Mouse (Mus musculus) mouse trophoblast stem cell (cell line): ENCODE measurements around the gene Gpbar1.

Experiments
- in situ Hi-C, 2 experiments: fragments of 300-500 bp; cut with MseI, MboI; formaldehyde crosslinking; loops; 2 replicates in 1 of 2; 3 replicates in 1 of 2; pipeline ENCODE4 v1.15.1; 2025

Gene Gpbar1

GRCm38 (mm10) chr1:74295456-74296171 lies 17.3 kb downstream of the Gpbar1 start:
- in situ Hi-C loops: no loop called here

DNA sequence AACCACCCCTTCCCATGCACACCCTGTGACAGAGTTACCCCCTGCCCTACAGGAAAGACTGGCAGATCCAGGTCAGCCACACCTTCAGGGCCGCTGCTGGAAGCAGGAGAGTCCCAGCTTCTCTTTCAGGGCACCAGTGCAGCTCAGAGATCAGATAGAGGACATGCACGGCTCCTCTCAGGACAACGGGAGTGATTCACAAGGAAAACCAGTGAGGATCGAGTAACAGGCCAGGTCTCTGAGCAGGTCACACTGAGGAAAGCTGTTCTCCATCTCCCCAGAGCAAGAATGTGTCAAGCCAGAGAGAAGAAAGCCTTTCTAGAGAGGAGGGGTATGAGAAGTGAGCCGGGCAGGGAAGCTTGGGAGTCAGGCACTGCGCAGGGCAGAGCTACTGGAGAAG lies 18.1 kb downstream of the Gpbar1 start:
- in situ Hi-C loops: no loop called here

DNA sequence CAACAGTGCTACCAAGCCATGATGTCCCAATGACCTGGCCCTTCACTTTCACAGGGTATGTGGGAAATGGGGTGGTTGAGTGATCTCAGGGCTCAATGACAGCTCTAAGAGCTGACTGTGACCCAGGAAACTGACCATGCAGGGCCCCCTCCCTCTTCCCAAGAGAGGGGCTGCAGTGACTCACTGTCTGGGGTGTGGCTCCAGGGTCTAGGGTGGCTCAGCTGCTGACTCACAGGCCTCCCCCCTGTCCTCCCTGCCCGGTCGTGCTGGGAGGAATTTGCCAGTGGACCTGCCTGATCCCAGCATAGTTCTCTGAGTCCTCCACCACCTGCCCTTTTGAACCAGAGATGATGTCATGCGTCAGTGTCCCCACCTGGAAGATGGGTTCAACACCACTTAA lies 18.9 kb downstream of the Gpbar1 start:
- in situ Hi-C loops: no loop called here

DNA sequence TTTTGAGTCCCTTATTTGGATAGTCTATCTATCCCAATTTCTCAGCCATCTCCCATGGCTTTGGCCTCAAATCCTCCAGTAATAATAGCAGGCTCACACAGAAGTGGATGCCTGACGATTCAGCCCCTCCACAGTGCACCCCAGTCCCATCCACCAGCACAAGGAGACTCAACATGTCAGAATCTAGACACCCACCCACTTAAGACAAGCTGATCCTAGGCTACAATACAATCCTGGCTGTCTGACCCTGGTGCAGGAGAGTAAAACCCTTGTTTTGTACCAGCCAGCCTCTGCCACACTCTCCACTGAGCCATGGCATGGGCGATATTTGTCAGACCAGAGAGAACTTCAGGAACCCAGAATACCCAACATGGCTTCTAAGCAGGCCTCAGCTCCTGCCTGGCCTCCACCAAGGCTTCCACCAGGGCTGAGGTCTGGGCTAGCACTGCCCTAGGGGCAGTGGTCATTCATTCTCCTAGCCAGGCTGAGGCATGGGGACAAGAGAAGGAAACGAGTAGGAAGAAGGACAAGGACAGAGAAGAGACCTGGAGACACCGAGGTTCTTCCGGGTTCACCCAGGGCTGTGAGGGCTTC lies 19.9 kb downstream of the Gpbar1 start:
- in situ Hi-C loops: no loop called here

- in situ Hi-C loops: no loop called here
These were observed 20.6 kb downstream of the Gpbar1 start for GRCm38 (mm10) chr1:74298996-74299395.

DNA sequence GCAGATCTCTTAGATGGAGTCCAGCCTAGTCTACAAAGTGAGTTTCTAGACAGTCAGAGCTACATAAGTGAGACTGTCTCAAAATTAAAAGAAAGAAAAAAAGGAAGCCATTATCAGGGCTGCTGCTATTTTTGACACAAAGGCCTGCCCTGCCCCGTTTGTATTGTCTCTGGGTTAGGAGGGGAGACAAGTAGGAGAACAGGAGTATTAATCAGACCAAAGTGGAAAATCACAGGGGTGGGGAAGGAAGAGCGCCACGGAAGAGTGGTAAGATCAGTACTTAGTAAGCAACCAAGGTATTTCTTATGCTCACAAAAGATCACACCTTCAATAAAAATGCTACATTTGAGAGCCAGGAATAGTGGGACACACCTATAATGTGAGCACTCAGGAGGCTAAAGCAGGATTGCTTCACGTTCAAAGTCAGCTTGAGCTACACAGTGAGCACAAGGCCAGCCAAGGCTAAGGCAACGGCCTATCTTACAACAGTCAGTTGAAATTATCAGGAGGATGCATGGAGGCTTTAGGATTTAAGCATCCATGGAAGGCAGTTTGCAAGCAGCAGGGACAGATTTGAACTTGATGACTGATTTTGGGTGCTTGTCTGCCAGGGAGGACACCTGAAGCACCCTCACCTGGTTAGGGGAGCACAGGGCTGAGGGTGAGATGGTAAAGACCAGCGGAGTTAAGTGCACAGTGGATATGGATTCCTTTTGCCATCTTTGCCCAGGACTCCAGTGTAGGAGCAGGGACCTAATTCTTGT lies 22.2 kb downstream of the Gpbar1 start:
- in situ Hi-C loops: no loop called here

GRCm38 (mm10) chr1:74302229-74302628 lies 23.9 kb downstream of the Gpbar1 start:
- in situ Hi-C loops: no loop called here

- in situ Hi-C loops: no loop called here
These were observed 24.5 kb downstream of the Gpbar1 start for GRCm38 (mm10) chr1:74302835-74303234.

DNA sequence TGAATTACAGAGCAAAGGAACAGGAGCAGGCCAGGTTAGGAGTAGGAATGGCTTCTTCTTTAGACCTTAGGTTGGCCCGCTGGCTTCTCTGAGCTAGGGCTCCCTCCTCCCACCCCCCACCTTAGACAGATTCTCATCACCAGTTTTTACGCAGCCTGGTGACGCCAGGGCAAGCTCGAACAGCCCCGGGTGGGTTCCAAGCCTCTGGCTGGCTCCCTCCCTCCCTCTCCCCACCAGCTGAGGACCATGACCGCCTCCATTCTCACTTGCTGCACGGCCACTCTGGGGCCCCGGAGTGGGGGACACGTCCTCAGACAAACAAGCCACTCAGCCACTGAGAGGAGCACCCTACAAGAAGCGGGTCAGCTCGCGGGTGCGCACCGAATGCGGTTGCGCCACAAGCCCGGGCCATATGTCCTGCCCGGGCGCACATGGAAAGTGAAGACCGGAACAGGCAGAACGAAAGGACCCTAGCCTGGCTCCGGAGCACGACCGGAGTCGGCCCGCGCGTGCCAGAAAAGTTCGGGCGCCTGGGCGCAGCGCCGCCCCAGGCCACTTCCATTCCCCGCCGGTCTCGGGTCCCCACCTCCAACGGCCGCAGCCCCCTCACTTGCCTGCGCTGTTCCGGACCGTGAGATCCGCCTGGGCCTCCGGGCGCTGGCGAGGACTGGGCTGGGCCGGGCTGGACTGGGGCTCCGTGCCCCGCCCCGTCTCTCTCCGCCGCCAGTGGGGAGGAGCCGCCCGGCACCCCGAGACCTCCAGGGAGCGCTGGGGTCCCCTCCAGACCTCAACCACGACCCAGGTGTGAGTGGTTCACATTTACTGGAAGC lies 25.4 kb downstream of the Gpbar1 start:
- in situ Hi-C loops: no loop called here

DNA sequence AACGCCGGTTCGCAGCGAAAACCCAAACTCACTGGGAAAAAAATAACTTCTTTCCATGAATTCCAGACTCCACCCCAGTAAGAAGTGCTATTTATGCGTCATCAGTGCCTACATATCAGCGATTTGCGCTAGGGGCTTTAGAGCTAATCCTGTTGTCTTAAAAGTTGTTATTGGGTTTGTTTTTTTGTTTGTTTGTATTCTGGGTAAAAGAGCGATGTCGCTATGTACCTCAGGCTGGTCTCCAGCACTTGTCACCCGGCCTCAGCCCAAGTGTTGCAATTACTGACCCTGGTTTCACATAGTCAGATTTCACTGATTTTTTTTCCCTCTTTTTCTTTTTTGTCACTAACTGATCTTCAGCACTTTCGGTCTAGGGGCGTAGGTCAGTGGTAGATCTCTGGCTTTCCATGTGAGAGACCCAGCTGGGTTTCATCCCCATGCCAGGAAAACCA lies 26.0 kb downstream of the Gpbar1 start:
- in situ Hi-C loops: no loop called here

DNA sequence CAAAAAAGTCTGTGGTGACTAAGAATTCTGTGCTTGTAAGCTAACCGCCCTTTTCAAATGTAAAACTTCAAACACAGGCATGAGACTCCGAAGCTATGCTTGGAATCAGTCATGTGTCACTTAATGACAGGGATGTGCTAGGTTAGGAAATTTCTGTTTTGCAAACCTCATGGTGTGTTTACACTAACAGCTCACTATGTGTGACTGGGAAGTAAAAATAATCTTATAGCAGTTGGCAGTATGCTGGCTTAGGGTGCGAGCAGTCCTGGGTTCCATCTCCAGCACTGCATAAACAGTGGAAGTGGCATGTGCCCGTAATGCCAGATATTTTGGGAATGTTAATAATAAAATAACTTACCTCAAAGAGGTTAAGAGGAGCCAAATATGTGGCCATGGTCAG lies 26.6 kb downstream of the Gpbar1 start:
- in situ Hi-C loops: no loop called here

- in situ Hi-C loops: no loop called here
These were observed 27.2 kb downstream of the Gpbar1 start, which contains the start of gene Tmbim1 for GRCm38 (mm10) chr1:74305522-74305921. Tmbim1 (minus strand) TSS chr1:74305622.

GRCm38 (mm10) chr1:74307146-74307545 lies 28.8 kb downstream of the Gpbar1 start:
- in situ Hi-C loops: no loop called here

DNA sequence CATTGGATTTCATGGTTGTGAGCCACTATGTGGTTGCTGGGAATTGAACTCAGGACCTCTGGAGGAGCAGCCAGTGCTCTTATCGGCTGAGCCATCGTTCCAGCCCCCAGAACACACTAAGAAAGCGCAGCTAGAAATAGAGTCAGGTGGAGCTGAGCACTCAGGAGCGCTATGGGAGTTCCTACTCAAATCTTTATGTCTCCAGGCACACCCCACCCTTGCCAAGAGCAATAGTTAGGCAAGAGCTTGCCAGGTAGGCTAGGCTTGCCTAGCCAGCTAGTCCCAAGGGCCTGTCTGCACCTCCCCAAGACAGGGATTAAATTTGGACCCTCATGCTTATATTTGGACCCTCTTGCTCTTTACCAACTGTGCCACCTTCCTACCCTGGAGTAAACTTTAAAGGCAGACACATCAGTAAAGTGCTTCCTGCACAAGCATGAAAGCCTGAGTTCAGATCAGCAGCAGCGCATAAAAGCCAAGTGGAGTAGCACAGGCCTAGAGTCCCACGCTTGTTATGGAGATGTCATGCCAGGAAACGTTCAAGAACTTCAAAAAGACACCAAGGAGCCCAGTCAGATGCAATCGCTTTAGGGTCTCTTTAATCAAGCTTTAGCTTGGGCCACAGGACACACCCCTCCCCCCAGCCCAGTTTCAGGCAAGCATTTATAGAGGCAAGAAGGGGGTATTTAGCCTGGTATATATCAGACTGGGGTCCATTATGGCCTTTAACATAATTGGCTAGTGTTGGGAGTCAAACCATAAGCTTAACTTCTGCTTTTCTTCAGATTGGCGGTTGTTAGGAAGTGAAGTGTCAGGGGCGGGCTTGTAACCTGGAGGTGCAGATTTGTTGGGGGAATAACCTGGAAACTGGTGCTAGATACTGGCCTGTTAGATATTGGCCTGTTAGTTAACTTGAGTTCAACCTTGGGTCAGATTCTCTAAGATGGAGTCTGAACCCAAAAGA lies 29.9 kb downstream of the Gpbar1 start:
- in situ Hi-C loops: no loop called here

GRCm38 (mm10) chr1:74309767-74310166 lies 31.4 kb downstream of the Gpbar1 start:
- in situ Hi-C loops: loop anchor here in 1 of 2 experiments (10.0 kb wide), 1 partner anchor 55 kb away; the partner anchor contains the start of gene Catip

DNA sequence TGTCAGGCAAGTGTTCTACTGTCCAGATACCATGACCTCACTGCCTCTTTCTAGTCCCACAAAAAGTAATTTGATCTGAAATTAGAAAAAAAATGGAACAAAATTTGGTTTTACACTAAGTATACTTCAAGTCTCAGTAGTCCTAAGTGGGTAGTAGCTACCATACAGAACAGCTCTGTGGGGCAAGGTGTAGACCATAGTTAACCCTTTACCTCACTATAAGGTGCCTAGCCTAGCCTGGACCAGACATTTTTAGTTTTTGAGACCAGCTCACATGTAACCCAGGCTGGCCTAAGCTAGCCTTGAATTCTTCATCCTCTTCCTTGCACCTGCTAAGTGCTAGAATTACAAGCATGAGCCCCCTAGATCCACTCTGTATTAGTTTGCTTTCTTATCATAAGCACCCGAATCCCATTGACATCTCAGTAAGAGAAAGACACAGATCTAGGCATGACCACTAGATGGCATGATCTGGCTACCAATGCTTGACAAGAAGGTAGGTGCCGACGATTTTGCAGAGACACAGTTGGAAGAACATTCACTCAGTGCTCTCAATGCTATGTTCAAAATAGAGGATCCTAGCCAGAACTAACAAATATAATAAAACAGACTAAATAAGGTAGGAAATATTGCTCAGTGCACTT lies 34.8 kb downstream of the Gpbar1 start:
- in situ Hi-C loops: loop anchor here in 1 of 2 experiments (10.0 kb wide), 1 partner anchor 52 kb away; the partner anchor contains the start of gene Catip

GRCm38 (mm10) chr1:74314796-74315195 lies 36.4 kb downstream of the Gpbar1 start:
- in situ Hi-C loops: loop anchor here in 1 of 2 experiments (10.0 kb wide), 1 partner anchor 50 kb away; the partner anchor contains the start of gene Catip

GRCm38 (mm10) chr1:74316114-74316827 lies 37.9 kb downstream of the Gpbar1 start:
- in situ Hi-C loops: loop anchor here in 1 of 2 experiments (10.0 kb wide), 1 partner anchor 49 kb away; the partner anchor contains the start of gene Catip

DNA sequence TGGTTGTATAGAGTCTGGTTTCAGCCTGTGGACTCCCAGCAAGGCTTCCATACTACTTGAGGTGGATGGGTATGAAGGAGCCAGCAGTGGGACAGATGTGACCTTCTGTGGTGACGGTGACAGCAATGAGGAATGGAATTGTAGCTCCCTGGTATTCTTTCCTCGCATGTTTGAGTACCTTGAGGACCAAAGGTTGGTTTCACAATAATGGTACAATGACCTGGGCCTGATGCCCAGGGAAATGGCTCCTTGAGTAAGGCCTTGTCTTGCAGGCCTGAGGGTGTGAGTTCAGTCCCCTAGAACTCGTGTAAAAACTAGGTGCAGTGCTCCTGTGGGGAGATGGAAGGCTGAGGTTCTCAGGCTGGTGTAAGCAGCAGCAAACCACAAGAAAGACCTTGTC lies 40.4 kb downstream of the Gpbar1 start:
- in situ Hi-C loops: loop anchor here in 1 of 2 experiments (10.0 kb wide), 1 partner anchor 46 kb away; the partner anchor contains the start of gene Catip
